Mouse (Mus musculus) adrenal gland, adult 2 months (tissue): ENCODE data around the gene Ywhah. TPM values are rescaled to one million over a fixed set of nuclear protein-coding genes. Genes with fewer than 3 reads are reported as not detected.

Source experiments
- DNase-seq: peaks from one replicate; pipeline ENCODE4 v3.0.0; 2021
- long read RNA-seq: library from polyadenylated mRNA; stranded (forward); transcript quantifications from one replicate; pipeline ENCODE4 v2.0.0, GENCODE M21; 2021
- polyA plus RNA-seq: library from polyadenylated mRNA; depleted of rRNA; stranded (reverse); fragments of >200 nt; gene quantifications from 2 replicates; pipeline ENCODE4 v1.2.3, GENCODE M21; 2012; rRNA removed
- total RNA-seq, 2 experiments: library from RNA; stranded (reverse); gene quantifications; 2 replicates each; pipeline ENCODE4 v1.2.3; 2021

Ywhah gene
- 100 to 1,000 TPM; 167 to 190 TPM for total RNA-seq
- polyA plus RNA-seq, result 128 and 132 TPM in 2 replicates
- long read RNA-seq, transcript Ywhah-201 (2 exons, 1,764 nt), result major isoform, 224 of 227 reads
- long read RNA-seq, partial matches to known transcripts, result 2 of 227 reads
- long read RNA-seq, other reads (novel, unspliced or antisense), result 1 of 227 reads

GRCm38 (mm10) chr5:33018561-33019425, at the start of gene Ywhah:
TSS of gene Ywhah (plus strand) at chr5:33018816.
- peak; percentile 97 for DNase-seq

- no peak for DNase-seq
Observed at GRCm38 (mm10) chr5:32976541-32976940, 42.1 kb upstream of the Ywhah start.

GRCm38 (mm10) chr5:32977179-32977578, 41.4 kb upstream of the Ywhah start:
- no peak for DNase-seq

GRCm38 (mm10) chr5:32985379-32985778, 33.2 kb upstream of the Ywhah start:
- no peak for DNase-seq

GRCm38 (mm10) chr5:32987873-32988272, 30.7 kb upstream of the Ywhah start:
- DNase-seq, result no peak

GRCm38 (mm10) chr5:32989959-32990640, 28.5 kb upstream of the Ywhah start:
- no peak for DNase-seq

GRCm38 (mm10) chr5:32991152-32991551, 27.5 kb upstream of the Ywhah start:
- peak; percentile 39 for DNase-seq

- DNase-seq, result no peak
Observed at GRCm38 (mm10) chr5:32994471-32994870, 24.1 kb upstream of the Ywhah start.

GRCm38 (mm10) chr5:32995756-32996155, 22.9 kb upstream of the Ywhah start:
- DNase-seq, result no peak

- DNase-seq, result no peak
Observed at GRCm38 (mm10) chr5:32996560-32996959, 22.1 kb upstream of the Ywhah start.

- DNase-seq, result no peak
Observed at GRCm38 (mm10) chr5:32997686-32998085, 20.9 kb upstream of the Ywhah start.

GRCm38 (mm10) chr5:32998783-32999182, 19.8 kb upstream of the Ywhah start:
- no peak for DNase-seq

- DNase-seq, result no peak
Observed at GRCm38 (mm10) chr5:33001111-33001510, 17.5 kb upstream of the Ywhah start.

GRCm38 (mm10) chr5:33002781-33003180, 15.8 kb upstream of the Ywhah start:
- peak; percentile 77 for DNase-seq

GRCm38 (mm10) chr5:33003500-33003899, 15.1 kb upstream of the Ywhah start:
- DNase-seq, result peak; percentile 72

GRCm38 (mm10) chr5:33004110-33004509, 14.5 kb upstream of the Ywhah start:
- DNase-seq, result no peak

- DNase-seq, result no peak
Observed at GRCm38 (mm10) chr5:33005442-33006145, 13.0 kb upstream of the Ywhah start.

GRCm38 (mm10) chr5:33006670-33007069, 11.9 kb upstream of the Ywhah start:
- no peak for DNase-seq

GRCm38 (mm10) chr5:33007371-33007770, 11.2 kb upstream of the Ywhah start:
- DNase-seq, result no peak

- DNase-seq, result no peak
Observed at GRCm38 (mm10) chr5:33009301-33009700, 9.3 kb upstream of the Ywhah start.

- DNase-seq, result peak; percentile 75
Observed at GRCm38 (mm10) chr5:33009818-33010812, 8.5 kb upstream of the Ywhah start.
